Mouse (Mus musculus): Measurements from ENCODE around the gene Fasn. TPM values are rescaled to one million over a fixed set of nuclear protein-coding genes. Genes with fewer than 3 reads are reported as not detected.
"Not testable (repeated sequence)": the region's sequence is repeated elsewhere in the genome, so short reads cannot be mapped to it uniquely, and the experiment has no call there.

The Fasn gene
- total RNA-seq, 2 experiments from 2014 or later: 12.5 to 20.0 TPM

GRCm38 (mm10) chr11:120768206-120768605 is 56.1 kb downstream of the Fasn start:
- intact Hi-C loops (cut with DNase I): no loop called here
- DNase-seq: no peak

DNA sequence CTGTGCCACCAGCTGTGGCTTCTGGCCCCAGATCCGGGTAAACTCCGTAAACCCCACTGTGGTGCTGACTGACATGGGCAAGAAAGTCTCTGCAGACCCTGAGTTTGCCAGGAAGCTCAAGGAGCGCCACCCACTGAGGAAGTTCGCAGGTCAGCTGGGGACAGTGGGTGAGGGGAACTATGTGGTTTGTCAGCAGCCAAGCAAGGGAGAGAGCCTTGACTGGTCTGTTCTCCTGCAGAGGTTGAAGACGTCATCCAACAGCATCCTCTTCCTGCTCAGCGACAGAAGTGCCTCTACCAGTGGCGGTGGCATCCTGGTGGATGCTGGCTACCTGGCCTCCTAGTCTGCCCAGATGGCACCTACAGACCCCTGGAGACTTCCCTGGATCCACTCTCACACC is 57.3 kb downstream of the Fasn start:
- intact Hi-C loops (cut with DNase I); DNase-seq: not testable (repeated sequence)

DNA sequence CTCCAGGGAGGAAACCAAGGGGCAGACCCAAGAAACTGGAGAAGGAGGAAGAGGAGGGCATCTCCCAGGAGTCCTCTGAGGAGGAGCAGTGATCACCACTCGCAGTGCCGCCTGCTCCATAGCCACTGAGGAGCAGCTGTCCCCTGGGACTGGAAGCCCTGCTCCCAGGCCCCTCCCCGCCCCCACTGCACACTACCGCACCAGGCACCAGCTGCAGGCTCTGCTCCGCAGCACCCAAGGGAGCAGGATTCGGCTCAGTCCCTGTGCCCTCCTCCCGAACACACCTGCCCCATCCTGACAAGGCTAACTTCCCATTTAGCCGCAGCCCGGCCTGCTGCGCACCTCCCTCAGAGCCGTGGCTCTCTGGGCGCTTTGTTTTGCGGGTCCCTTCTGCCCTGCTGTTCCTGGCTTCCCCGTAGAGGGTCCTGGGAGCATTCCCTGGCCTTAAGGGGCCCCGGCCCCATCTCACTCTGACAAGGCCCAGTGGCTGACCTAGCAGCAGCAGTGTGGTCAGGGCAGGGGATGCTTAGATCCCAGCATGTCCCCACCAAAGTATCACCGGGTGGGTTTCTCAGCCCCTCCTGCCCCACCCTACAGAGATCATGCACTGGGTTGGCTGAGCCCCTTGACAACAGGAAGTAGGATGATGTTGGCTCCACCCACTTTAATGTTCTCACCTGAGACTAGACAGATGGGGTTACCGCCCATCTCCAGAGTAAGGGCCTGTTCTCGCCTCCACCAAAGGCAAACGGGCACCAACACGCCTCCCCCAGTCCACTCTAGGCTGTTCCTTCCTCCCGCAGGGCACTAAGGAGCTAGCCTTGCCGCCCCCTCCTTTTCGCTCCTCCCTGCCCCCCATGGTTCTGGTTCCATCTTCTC is 61.0 kb downstream of the Fasn start:
- intact Hi-C loops (cut with DNase I); DNase-seq: not testable (repeated sequence)

GRCm38 (mm10) chr11:120762672-120763041 is 61.7 kb downstream of the Fasn start, which contains the start of gene Hmga1b:
TSS of gene Hmga1b (plus strand) at chr11:120762794.
- DNase-seq; intact Hi-C loops (cut with DNase I): not testable (repeated sequence)

DNA sequence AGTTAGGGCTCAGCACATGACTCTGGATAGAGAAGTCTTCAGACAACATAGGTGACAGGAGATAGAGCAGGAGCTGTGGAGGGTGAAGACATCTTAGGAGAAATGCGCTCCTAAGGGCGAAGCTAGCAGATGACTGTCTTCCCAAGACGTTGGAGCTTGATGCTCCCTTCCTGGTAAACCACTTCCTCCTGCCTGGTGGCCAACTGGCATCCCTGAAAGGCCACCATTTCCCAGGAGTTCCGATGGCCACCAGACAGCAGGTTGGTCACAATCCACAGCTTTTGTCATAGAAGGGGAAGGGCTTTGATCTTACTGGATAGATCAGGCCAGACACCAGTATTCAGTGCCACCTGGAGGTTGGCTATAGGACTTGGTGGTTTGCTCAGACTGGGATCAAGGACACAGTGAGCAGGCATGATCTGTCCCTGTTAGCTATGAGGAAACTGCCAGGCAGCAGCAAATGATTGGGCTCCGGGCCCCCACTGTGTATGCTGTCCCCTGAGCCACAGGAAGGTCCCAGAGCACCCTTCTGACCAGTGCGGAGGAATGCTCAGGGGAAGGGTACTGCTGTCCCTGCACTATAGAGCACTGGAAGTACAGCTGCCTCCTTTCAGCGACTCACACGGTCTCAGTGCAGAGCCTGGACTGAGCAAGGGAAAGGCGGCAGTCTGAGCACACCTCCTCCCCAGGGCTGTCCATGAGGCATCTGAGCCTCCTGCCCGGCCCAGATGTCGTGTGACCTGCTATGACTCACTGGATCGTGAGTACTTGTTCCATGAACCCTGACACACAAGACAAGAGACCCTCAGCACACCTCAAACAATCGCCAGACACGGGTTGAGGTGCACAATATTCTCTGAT is 62.3 kb downstream of the Fasn start:
- DNase-seq: no peak
- intact Hi-C loops (cut with DNase I): no loop called here

GRCm38 (mm10) chr11:120760236-120760635 is 64.1 kb downstream of the Fasn start:
- intact Hi-C loops (cut with DNase I): no loop called here
- DNase-seq: no peak

Other genes with a start within 250 kb of the Fasn start
- gene Arhgdia, start 242.9 kb downstream of the Fasn start, total RNA-seq (2021): 10 to 100 TPM; 73.1 to 77.1 TPM
- gene Alyref, start 226.2 kb downstream of the Fasn start, total RNA-seq (2021): 10 to 100 TPM; 36.1 to 41.5 TPM
- 10 to 100 TPM; 44.0 to 50.5 TPM for gene Anapc11, start 226.1 kb downstream of the Fasn start, total RNA-seq (2021)
- gene Npb, start 216.1 kb downstream of the Fasn start, total RNA-seq (2021): not detected
- gene Pcyt2, start 206.6 kb downstream of the Fasn start, total RNA-seq (2021): 10 to 100 TPM; 26.7 to 33.5 TPM
- gene Sirt7, start 199.3 kb downstream of the Fasn start, total RNA-seq (2021): 1 to 10 TPM; 4.5 TPM
- 10 to 100 TPM; 48.3 to 53.7 TPM for gene Mafg, start 190.9 kb downstream of the Fasn start, total RNA-seq (2021)
- gene Pycr1, start 180.8 kb downstream of the Fasn start, total RNA-seq (2021): 1 to 10 TPM; 3.2 to 5.8 TPM
- gene Myadml2, start 176.4 kb downstream of the Fasn start, total RNA-seq (2021): 100 to 1,000 TPM; 129 to 137 TPM
- not detected for gene Notum, start 163.4 kb downstream of the Fasn start, total RNA-seq (2021)
- 10 to 100 TPM; 24.4 to 34.0 TPM for gene Aspscr1, start 151.6 kb downstream of the Fasn start, total RNA-seq (2021)
- 10 to 100 TPM; 23.2 to 27.0 TPM for gene Cenpx, start 110.8 kb downstream of the Fasn start, total RNA-seq (2021)
- gene Lrrc45, start 110.6 kb downstream of the Fasn start, total RNA-seq (2021): 1 to 10 TPM; 3.7 to 4.1 TPM
- gene Rac3, start 103.1 kb downstream of the Fasn start, total RNA-seq (2021): under 1 TPM; 0.84 to 0.92 TPM
- gene Dcxr, start 97.3 kb downstream of the Fasn start, total RNA-seq (2021): 1 to 10 TPM; 4.5 to 9.2 TPM
- gene Cbr2, start 92.4 kb downstream of the Fasn start, total RNA-seq (2021): 10 to 100 TPM in 1 of 2 experiments, 1 to 10 TPM in 1; 9.2 to 15.8 TPM
- 10 to 100 TPM; 29.5 to 31.9 TPM for gene Hmga1b, start 61.8 kb downstream of the Fasn start, total RNA-seq (2021)
- gene Rfng, start 40.3 kb downstream of the Fasn start, total RNA-seq (2021): 1 to 10 TPM; 9.9 to 10.0 TPM
- gene Gps1, start 40.3 kb downstream of the Fasn start, total RNA-seq (2021): 10 to 100 TPM; 52.6 to 52.7 TPM
- 10 to 100 TPM; 31.3 to 32.9 TPM for gene Dus1l, start 28.1 kb downstream of the Fasn start, total RNA-seq (2021)
- 1 to 10 TPM; 4.1 to 4.9 TPM for gene Ccdc57, start 108.3 kb upstream of the Fasn start, total RNA-seq (2021)
- gene Slc16a3, start 123.9 kb upstream of the Fasn start, total RNA-seq (2021): 100 to 1,000 TPM; 365 to 521 TPM
- gene Csnk1d, start 166.8 kb upstream of the Fasn start, total RNA-seq (2021): 10 to 100 TPM; 51.6 to 54.5 TPM
- not detected for gene Cd7, start 214.9 kb upstream of the Fasn start, total RNA-seq (2021)
- gene Sectm1b, start 239.0 kb upstream of the Fasn start, total RNA-seq (2021): not detected

Measured in gastrocnemius, postnatal 36 days (tissue).